Mouse (Mus musculus) CD4-positive naive resting alpha-beta T cell, adult 57 days (primary cell): ENCODE measurements around the gene Rnf128. TPM values are rescaled to one million over a fixed set of nuclear protein-coding genes. Genes with fewer than 3 reads are reported as not detected.

Source experiments
- total RNA-seq: library from RNA; stranded (reverse); gene quantifications from one replicate; pipeline ENCODE4 v1.2.4, GENCODE M21; 2023

The Rnf128 gene
- total RNA-seq: 0.27 TPM

DNA sequence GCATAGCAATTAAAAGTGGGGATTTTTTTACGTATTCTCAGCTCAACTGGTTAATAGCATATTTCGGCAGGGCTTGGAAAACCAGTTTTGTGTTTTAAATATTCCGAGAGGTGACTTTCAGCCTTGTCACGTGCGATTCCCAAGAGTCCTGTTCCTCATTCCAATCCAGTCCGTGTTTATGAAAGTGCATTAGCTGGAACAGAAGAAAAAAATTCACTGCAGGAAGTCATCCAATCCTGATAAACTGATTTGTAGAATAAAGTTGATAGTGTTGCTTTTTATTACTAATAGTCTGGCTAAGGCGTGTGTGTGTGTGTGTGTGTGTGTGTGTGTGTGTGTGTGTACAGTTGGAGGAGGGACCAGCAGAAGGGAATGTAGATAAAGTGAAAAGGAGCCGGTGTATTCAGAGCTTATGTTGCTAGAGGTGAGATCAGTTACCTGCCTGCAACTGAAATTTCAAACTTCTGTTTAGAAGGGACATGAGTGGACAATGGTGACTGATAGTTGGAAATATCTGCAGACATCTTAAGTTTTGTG lies at the start of gene Rnf128:
Rnf128 (plus strand) TSS at position 392 of the 537 bp plus-strand sequence.

DNA sequence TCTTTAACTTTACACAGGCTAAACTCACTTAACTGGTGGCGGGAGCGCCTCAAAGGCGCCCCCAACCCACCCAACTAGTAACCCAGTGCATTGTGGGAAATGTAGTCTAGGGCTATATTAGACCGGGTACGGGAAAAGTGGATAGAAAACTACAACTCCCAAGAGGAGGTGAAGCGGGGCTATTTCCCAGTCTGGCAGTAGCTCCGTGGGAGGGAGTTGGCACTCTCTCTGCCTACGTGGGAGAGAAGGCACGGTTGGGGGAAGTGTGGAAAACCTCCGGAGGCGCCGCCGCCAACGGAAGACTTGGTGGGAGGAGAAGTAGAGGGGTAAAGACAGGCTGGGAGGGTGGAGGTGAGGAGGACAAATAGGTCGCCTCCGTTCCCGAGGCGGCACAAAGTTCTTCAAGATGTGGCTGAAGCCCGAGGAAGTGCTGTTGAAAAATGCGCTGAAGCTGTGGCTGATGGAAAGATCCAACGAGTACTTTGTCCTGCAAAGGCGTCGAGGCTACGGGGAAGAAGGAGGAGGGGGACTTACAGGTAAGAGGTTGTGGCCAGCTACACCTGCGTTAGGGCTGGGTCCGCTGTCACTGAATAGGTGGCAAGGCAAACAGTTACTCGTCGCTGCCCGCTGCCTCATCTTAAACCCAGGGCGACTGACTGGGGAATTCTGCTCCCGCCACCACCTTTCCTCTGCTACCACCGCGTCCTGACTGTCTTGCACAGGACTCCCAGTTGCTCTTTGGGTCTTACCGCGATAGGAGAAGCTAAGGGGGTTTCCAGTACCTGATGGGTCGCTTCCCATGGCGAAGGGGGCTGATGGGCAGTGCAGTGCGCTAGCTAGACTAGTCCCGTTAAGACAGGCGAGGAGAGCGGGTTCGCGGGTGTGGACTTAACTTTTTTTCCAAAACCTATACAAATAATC lies 121.9 kb downstream of the Rnf128 start, which contains the start of gene Tbc1d8b:
Tbc1d8b (plus strand) TSS at position 222 of the 921 bp plus-strand sequence.

GRCm38 (mm10) chrX:139714381-139714780 lies 151.3 kb downstream of the Rnf128 start, which contains the start of gene Gm15013:
Gene Gm15013, minus strand, starts transcription at chrX:139714481.

Other genes with a start within 250 kb of the Rnf128 start
- gene Trap1a, start 229.6 kb upstream of the Rnf128 start, total RNA-seq: not detected
- gene D330045A20Rik, start 82.9 kb upstream of the Rnf128 start, total RNA-seq: not detected
- gene Tbc1d8b, start 121.7 kb downstream of the Rnf128 start, total RNA-seq: 8.8 TPM
- gene Gm15013, start 151.2 kb downstream of the Rnf128 start, total RNA-seq: not detected
- not detected for gene Ripply1, start 219.0 kb downstream of the Rnf128 start, total RNA-seq
- gene Cldn2, start 237.5 kb downstream of the Rnf128 start, total RNA-seq: not detected